Mouse (Mus musculus) stomach, postnatal 0 days (tissue): ENCODE measurements at regions not wholly inside any gene's neighbourhood (a gene's known extent, or its start where the extent isn't known, plus 50 kb on each side); places are given as distances from the start of the nearest gene placed in this dataset.

Source experiments
- CTCF ChIP-seq: IDR thresholded peaks from 2 replicates; pipeline ENCODE4 v1.5.1; 2016; ENCODE audit warnings: antibody characterized with exemption, low read depth, mild to moderate bottlenecking, moderate library complexity
- EP300 ChIP-seq: optimal IDR thresholded peaks from 2 replicates; pipeline ENCODE3; 2016; ENCODE audit warnings: antibody characterized with exemption

DNA sequence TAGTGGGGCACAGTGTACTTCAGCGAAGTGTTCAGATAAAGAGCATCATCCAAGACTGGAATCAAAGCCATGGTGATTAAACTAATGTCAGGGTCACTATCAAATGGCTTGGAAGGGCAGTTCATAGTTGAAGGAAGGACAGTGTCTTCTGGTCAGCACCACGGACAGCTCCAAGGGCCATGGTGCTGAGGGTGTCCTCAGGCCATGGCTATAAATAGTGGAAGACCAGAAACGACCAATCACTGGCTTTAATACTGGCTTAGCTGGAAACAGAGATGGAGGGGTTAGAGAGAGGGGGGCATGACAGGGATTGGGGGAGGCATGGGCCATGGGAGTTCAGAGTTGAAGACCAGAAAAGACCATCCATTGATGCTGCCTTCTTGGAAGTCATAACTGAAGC, 168.0 kb downstream of the Tpra1 start:
- TF ChIP-seq CTCF (no peak), EP300 (no peak)
